Mouse (Mus musculus) cerebellum, adult 8-10 months (tissue): Measurements from ENCODE around the gene Olfr266.

Source experiments
- DNase-seq: peaks from one replicate; pipeline ENCODE4 v3.0.0; 2022

The Olfr266 gene

DNA sequence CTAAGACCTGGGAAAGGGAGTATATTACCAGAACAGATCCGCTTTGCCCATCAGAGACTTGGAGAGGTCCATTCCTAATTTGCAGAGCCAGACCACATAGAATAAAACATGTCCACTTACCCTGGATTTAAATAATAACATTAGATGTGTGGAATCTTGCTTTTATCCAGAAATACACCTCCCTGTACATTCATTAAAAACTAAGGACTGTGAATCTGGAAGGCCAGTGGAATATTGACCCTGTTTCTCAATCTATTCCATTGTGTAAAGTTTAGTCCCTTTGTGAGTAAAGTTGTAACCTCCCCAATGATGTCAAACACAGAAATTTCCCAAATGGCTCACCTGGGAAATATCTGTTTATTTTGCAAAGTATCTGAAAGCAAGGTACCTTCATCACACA, at the start of gene Olfr266:
Gene Olfr266, minus strand, starts transcription at position 101 of the 400 bp plus-strand sequence.
- DNase-seq: no peak

DNA sequence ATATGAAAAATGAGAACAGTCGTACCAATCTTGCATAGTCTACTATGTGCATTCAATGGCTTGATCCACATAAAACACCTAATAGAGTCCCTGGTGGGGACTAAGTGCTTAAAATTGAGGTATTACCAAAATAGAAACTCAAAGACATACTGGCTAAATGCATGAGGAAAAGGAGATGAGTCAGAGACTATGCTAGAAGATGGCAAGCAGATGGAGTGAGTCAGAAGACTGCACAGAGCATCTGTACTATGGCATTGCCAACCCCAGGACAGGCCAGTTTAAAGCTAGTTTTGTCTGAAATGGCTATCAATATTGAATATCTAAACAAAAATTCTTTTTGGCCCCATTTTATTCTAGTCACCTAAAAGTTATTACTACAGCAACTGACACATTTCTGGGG, 49.5 kb upstream of the Olfr266 start:
- DNase-seq: no peak

DNA sequence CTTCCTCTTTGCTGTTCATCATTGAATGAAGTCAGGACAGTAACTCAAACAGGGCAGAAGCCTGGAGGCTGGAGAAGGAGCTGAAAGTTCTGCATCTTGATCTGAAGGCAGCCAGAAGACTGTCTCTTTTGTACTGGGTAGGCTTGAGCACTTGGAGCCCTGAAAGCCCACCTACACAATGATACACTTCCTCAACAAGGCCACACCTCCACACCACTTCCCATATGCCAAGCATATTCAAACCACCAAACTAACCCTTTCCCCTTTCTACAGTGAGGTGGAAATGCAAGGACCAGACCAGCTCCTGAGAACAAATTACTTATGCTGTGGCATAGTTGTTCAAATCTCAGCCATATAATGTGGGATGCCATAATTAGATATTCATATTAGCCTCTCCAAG, 46.8 kb upstream of the Olfr266 start:
- no peak for DNase-seq

DNA sequence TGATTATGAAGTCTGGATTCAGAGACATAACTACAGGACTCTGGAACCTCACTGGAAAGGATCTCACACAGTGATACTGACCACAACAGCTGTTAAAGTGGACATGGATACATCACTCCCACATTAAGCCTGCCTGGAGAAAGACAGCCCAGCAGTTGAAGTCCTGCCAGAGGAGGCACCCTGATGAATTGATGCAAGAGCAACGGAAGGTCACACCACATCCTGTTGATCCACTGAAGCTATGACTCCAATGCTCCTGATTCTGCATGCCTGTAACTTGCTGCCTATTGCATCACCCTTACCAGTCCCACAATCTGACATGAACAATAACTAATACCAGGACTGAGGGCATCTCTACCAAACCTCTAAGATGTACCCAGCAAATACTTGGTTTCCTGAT, 6.0 kb upstream of the Olfr266 start:
- DNase-seq: no peak

DNA sequence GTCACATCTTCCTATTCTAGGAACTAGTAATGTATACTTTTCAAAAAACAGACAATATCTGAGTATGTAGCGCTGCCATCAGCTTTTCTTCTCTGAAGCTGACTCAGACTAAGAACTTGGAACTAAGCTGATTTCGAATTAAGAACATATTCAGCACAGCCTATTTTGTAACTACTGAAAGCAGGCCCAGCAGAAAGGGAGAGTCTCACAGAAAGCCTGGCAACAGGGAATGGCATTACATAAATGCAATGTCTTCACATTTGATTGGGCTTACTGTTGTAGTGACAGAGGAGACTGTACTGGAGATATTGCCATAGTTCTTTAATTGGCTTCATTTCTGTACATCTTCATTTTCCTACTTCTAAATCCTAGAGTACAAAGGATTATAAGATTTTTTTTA, 8.4 kb downstream of the Olfr266 start:
- DNase-seq: no peak

DNA sequence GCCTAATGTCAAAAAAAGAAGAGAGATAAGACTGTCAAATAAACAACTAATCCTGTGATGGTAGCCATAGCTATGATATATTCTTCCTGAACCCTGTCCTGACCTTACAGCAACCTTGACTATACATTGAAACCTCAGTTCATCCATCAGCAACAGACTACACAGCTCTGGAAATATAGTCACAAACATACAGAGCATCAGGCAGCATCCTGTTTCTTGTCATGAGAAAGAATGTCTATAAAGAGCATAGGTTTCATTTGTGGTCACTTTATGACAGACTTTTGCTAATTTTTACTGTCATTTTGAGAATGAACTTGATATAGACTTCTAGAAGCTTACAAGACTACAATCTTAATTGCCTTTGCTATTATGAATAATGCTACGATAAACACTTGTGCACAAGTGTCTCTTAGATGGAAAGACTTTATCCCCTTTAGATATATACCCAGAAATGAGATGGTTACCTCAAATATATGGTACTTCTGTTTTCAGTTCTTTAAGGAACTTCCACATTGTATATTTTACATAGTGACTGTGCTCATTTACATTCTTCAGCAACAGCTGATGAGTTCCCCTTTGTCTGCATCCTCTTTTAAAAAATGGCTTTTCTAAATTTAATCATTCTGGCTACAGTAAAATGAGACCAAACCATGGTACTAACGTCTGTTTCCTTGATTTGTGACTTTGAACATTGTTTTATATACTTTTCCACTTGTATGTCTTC, 17.0 kb downstream of the Olfr266 start:
- no peak for DNase-seq

DNA sequence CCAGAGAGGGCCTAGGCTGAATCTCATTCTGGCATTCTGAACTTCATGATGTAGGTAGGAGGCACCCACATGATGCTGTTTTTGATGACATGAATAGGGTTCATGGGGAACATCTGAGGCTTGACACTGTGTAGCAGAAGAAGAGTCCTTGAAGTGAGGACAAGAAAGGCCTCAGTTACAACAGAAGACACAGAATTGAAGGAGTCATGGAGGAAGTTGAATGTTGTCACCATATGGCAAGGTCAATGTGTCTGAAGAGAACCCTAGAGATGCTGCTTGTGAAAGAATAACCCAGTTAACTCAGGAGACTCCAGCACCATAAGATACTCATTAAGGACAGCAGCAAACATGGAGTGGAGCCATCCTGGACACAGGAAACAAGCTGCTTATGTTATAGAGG, 28.0 kb downstream of the Olfr266 start:
- DNase-seq: no peak

DNA sequence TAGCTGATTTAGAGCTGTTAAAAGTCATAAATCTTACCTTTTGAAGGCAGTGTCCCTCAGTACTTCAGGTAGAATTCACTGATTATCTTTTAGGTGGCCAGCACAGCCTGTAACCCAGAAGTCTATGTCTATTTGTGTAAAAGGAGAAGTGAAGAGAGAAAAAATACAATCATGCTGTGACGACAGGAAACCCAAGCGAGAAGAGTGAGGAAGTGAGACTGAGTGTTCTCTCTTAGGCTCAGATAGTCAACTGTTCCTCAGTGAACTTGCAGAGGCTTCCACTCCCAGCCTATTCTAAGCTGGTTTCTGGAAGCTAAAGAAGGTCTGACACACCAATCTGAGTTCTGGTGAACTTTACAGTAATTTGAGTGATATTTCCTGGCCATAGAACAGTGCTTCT, 36.2 kb downstream of the Olfr266 start, which contains the start of gene Cd53:
Gene Cd53, minus strand, starts transcription at position 220 of the 400 bp plus-strand sequence.
- no peak for DNase-seq

DNA sequence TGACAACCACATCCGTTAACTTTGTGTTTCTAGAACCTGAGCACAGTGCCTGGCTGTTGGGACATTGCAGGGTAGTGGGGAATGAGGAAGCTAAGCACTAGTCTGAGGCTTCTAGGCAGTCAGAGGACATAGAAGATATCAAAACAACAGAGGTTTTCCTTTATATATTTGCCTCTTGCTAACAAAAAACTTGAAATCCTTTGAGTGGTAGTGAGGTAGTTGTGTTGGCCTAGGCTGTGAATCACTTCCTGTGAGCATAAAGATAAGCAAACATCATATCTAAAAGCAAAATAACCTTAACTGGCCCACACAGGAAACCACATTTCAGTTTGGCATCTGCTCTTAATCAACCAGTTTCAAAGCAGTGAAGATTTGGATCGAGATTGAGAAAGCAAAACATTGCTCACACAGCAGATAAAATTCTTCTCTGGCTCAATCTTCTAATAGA, 37.6 kb downstream of the Olfr266 start:
- no peak for DNase-seq

DNA sequence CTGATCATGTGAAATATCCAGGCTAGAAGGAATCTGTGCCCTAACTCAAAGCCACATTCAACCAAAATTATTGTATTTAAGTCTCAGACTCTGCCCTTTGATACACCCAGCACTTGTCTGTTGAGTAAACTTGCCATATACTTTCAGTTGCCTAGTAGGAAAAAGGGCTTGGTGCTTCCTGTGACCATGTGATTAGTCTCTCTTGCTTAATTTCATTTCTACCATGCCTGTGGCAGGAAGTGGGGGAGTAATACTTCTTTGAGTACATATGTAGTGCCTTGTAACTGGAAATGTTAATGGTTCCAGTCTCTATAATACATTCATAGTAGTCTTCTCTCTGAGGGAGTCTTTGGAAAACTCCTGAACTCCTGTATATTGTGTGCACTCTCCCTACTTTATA, 38.1 kb downstream of the Olfr266 start:
- DNase-seq: no peak

DNA sequence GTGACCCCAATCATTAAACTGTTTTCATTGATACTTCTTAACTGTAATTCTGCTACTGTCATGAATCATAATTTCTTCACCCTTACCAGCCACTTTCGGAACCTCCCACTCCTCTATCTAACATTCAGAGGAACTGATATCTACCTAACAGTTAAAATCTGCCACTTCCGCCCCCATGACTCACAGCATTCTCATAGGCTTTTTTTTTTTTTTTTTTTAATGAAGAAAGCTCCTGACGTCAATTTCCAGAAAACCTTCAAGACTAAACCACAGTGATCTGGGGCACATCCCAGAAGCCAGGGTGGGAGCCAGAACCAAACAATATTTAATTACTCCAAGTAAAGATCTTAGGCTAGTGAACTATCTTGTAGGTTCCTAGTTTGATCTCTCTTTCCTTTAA, 41.0 kb downstream of the Olfr266 start:
- DNase-seq: no peak

DNA sequence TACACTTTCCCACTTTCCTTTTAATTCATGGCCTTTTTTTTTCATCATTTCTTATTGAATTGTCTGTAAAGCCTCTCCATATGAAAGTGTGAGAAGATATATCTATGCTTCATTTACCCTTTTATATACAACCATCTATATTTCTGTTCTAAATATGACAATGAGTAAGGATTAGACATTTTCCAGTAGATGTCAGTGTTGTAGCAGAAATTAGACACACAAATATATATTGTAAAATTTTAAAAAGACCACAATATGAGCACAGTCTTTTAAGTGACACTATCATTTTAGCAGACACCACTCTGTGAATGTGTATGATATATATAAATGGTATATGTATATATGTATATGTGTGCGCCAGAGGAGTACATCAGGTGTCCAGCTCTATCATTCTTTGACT, 54.3 kb downstream of the Olfr266 start:
- no peak for DNase-seq
